Mouse (Mus musculus) forebrain, postnatal 0 days (tissue): ENCODE measurements around the gene Cfl1. TPM values are rescaled to one million over a fixed set of nuclear protein-coding genes. Genes with fewer than 3 reads are reported as not detected.
A peak's percentile ranks its signal among the peaks of the same experiment; 100 is the strongest.

ENCODE experiments used
- ATAC-seq: fragments of 200-750 bp; cut with Nextera tagmentation; 2 replicates; pipeline ENCODE4 v1.8.0; 2017; ENCODE audit warnings: mild to moderate bottlenecking, moderate library complexity
- DNase-seq: peaks from one replicate; pipeline ENCODE4 v3.0.0-alpha.2; 2015
- H3K27ac ChIP-seq: fragments of 300-500 bp; sonication (generic); 2 replicates; pipeline ENCODE4 v1.5.1; 2014; ENCODE audit warnings: low read depth, mild to moderate bottlenecking, antibody characterized with exemption, low read length, moderate library complexity, mixed read lengths
- H3K27me3 ChIP-seq: fragments of 300-500 bp; sonication (generic); 2 replicates; pipeline ENCODE4 v1.6.1; 2014; ENCODE audit warnings: mild to moderate bottlenecking, low read length, mixed read lengths; ENCODE audit not compliant: insufficient read depth
- H3K36me3 ChIP-seq: fragments of 300-500 bp; sonication (generic); 2 replicates; pipeline ENCODE4 v1.6.1; 2014; ENCODE audit warnings: mild to moderate bottlenecking, moderate library complexity; ENCODE audit not compliant: insufficient read depth
- H3K4me1 ChIP-seq: fragments of 300-500 bp; sonication (generic); 2 replicates; pipeline ENCODE4 v1.6.1; 2014; ENCODE audit warnings: antibody characterized with exemption; ENCODE audit not compliant: insufficient read depth
- H3K4me2 ChIP-seq: fragments of 300-500 bp; sonication (generic); 2 replicates; pipeline ENCODE4 v1.6.1; 2014; ENCODE audit warnings: low read depth, mild to moderate bottlenecking, moderate library complexity
- H3K4me3 ChIP-seq: fragments of 300-500 bp; sonication (generic); 2 replicates; pipeline ENCODE4 v1.5.1; 2014; ENCODE audit warnings: low read depth, low read length, mixed read lengths
- H3K9ac ChIP-seq: fragments of 300-500 bp; sonication (generic); 2 replicates; pipeline ENCODE4 v1.6.1; 2014; ENCODE audit warnings: mild to moderate bottlenecking
- H3K9me3 ChIP-seq: fragments of 300-500 bp; sonication (generic); 2 replicates; pipeline ENCODE4 v1.6.1; 2016; ENCODE audit warnings: low read length
- CTCF ChIP-seq: sonication (generic); IDR thresholded peaks from 2 replicates; pipeline ENCODE4 v1.5.1; 2016; ENCODE audit warnings: antibody characterized with exemption, control low read depth, low read depth
- WGBS: fragments of 180-500 bp; shearing (Covaris S2); extraction: QIAGEN DNeasy Blood & Tissue Kit; methylation state at CpG from one replicate; pipeline ENCODE4 v1.1.7; 2014; 5-methylcytosine and 5-hydroxymethylcytosine counted together
- polyA plus RNA-seq: library from polyadenylated mRNA; unstranded; fragments of >200 nt; fragmentation: Nextera tagmentation; extraction: Ambion mirVana; gene quantifications from 2 replicates; pipeline ENCODE4 v1.2.1, GENCODE M21; 2015
- total RNA-seq: library from RNA; depleted of rRNA; stranded (reverse); fragments of >200 nt; gene quantifications from 2 replicates; pipeline ENCODE4 v1.2.3, GENCODE M21; 2014; rRNA removed

The Cfl1 gene
- total RNA-seq = 1,402 and 1,611 TPM in 2 replicates
- polyA plus RNA-seq = 4,218 and 4,770 TPM in 2 replicates

DNA sequence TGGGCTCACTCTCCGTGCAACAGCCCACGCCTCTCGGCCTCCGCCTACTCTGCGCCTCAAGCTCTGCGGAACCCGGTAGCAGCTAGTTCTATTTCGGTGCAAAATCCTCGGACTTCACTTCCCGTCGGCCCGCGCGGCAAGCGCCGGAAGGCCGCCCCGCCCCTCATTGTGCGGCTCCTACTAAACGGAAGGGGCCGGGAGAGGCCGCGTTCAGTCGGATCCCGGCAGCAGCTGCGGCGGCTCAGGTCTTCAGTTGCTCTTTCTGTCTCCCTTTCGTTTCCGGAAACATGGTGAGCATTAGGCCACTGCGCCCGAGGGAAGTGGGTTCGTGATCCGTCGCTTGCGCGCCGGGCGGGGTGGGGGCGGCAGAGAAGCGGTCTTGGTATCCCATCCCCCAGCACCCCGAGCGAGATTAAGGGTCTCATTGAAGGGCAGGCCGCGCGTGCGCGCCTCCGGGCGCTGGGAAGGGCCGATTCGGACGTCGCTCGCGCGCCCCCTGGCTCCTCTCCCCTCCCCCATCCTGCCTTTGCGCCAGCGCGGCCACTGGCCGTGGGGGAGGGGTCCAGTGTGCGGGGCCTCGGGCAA is at the start of gene Cfl1:
Gene Cfl1, plus strand, starts transcription at position 143 of the 585 bp plus-strand sequence.
- H3K9ac ChIP-seq = peak within 1 kb of the TSS; percentile 95
- peaks cover 38% of the 10 kb centered on the region for H3K36me3 ChIP-seq
- 1% methylated on average over 62 of the region's 62 CpGs for WGBS
- H3K9me3 ChIP-seq = no peaks in the 10 kb centered on the region
- peak within 1 kb of the TSS; percentile 76 for H3K4me2 ChIP-seq
- TF ChIP-seq CTCF = no peak; the same call in 1 of the 2 replicates
- peak; percentile 96 for DNase-seq
- peak; percentile 75 for ATAC-seq
- H3K27ac ChIP-seq = peak within 1 kb of the TSS; percentile 99
- H3K27me3 ChIP-seq = no peaks in the 10 kb centered on the region
- peak within 1 kb of the TSS; percentile 56 for H3K4me3 ChIP-seq
- 0 out of 2 replicates have a peak, but pooled peaks cover 6% of the 10 kb centered on the region for H3K4me1 ChIP-seq

DNA sequence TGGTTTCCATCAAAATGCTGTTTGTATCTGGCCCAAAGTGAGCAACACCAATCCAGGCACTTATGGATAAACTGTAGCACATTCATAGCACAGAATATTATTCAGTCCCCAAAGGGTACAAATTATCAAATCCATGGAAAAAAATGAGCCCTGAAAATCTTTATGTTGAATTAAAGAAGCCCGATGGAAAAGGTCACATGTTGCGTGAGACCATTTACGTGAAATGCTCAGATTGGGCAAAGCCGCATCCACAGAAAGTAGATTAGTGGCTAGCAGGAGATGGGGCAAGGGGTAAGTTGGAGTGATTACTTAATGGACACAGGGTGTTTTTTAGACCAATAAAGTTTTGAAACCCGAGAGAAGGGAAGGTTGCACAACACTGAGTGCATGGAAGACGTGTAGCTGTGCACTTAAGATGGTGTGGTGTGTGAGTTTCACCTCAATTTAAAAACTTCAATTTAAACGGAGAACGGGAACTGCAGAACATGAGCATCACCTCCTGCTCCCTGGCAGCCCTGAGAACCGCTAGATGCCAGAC is 45.8 kb upstream of the Cfl1 start:
- WGBS = 76% methylated on average over 9 of the region's 9 CpGs

DNA sequence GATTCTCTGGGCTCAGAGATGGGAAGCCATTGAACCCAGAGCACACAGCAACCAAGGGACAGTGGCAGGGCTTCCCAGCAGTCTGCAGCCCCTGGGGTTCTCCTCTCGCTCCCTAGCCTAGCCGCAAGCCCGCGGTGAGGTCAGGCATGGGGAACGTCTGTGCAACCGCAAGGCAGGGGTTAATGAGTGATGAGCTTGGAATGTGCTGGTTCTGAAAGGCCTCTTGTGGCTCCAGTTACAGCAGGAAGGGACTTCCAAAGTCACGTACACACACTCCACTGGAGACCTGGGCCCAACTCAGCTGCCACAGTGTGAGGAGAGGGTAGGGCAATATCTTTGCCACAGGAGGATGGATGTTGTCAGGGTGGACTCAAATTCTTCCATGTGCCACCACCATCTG is 45.3 kb upstream of the Cfl1 start:
- DNase-seq (no peak), ATAC-seq (no peak)
- no peaks in the 10 kb centered on the region for H3K4me1 ChIP-seq
- H3K36me3 ChIP-seq = no peaks in the 10 kb centered on the region
- no peak for TF ChIP-seq CTCF
- H3K27ac ChIP-seq = no peak overlapping the region
- H3K4me2 ChIP-seq = no peak overlapping the region
- H3K9ac ChIP-seq = no peak overlapping the region
- H3K9me3 ChIP-seq = no peaks in the 10 kb centered on the region
- H3K4me3 ChIP-seq = no peak overlapping the region
- H3K27me3 ChIP-seq = peaks cover 29% of the 10 kb centered on the region
- 41% methylated on average over 7 of the region's 7 CpGs for WGBS

More for the DNA sequence above, 45.8 kb upstream of the Cfl1 start:
- Histone ChIP-seq H3K36me3 (no peaks in the 10 kb centered on the region), H3K4me2 (no peak overlapping the region), H3K4me1 (no peaks in the 10 kb centered on the region), H3K27me3 (peaks cover 27% of the 10 kb centered on the region), H3K27ac (no peak overlapping the region), H3K9ac (no peak overlapping the region), H3K9me3 (no peaks in the 10 kb centered on the region), H3K4me3 (no peak overlapping the region)
- no peak for TF ChIP-seq CTCF
- DNase-seq (no peak), ATAC-seq (no peak)

DNA sequence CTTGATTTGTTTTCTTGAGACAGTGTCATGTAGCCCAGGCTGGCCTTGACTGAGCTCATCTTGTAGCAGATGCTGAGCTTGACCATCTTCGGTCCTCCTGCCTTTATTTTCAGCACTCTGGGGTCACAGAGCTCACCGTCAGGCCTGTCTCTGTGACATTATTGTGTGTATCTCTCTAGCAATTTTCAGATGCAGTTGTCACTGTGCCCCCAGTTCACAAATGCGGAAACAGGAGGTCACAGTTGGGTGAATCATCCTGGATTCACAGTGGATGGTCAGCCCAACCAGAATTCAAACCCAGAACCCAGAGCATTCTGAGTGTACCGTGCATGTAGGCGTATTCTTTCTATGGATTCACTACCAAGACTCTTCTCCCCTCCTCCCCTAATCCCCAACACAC is 44.5 kb upstream of the Cfl1 start:
- ATAC-seq (no peak), DNase-seq (no peak)
- WGBS = 87% methylated on average over 5 of the region's 5 CpGs
- no peak overlapping the region for H3K4me2 ChIP-seq
- TF ChIP-seq CTCF = no peak
- no peak overlapping the region for H3K27ac ChIP-seq
- H3K27me3 ChIP-seq = peaks cover 29% of the 10 kb centered on the region
- H3K4me3 ChIP-seq = no peak overlapping the region
- H3K9ac ChIP-seq = no peak overlapping the region
- no peaks in the 10 kb centered on the region for H3K36me3 ChIP-seq
- no peaks in the 10 kb centered on the region for H3K4me1 ChIP-seq
- H3K9me3 ChIP-seq = no peaks in the 10 kb centered on the region

DNA sequence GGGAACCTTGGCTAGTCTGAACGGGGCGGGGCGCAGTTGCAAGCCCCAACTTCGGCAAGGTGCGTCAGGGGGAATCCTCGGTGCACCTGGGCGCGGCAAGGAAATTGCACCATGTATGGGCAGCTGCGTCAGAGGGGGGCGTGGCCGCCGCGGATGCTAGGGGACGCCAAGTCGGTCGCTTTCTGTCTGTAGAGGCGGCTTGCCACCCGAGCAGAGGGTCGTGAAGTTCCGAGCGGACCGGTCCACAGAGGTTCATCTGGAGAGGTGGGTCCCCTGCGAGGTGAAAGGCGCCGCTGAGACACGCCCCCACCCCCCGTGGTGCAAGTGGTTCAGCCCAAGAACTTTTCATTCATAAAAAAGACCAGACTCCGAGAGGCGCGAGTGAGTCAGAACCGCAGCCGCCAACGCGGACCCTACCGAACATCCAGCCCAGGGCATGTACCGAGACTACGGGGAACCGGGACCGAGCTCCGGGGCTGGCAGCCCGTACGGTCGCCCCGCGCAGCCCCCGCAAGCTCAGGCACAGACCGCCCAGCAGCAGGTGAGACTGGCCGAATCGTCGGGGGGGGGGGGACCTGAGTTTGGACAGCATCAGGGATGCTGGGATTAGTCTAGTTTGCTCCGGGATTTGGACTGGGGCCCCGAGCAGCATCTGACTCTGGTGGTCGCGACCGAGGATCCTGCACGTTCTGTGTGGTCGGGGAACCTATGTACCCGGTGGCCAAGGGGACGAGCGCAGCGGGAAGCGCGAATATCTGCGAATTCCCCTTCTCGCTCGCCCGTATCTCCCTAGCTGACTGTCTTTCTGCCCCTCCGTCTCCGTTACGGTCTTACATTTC is 42.5 kb upstream of the Cfl1 start, which contains the start of gene Fosl1:
Gene Fosl1, plus strand, starts transcription at position 33 of the 839 bp plus-strand sequence.
- ATAC-seq (peak; percentile 77), DNase-seq (peak; percentile 67)
- Histone ChIP-seq H3K4me3 (peak within 1 kb of the TSS; percentile 56), H3K4me1 (no peaks in the 10 kb centered on the region), H3K27ac (no peak within 1 kb of the TSS), H3K36me3 (no peaks in the 10 kb centered on the region), H3K9ac (peak within 1 kb of the TSS; percentile 46), H3K9me3 (no peaks in the 10 kb centered on the region), H3K4me2 (peak within 1 kb of the TSS; percentile 92), H3K27me3 (peaks cover 29% of the 10 kb centered on the region)
- under 1% methylated on average over 70 of the region's 70 CpGs for WGBS
- no peak for TF ChIP-seq CTCF

DNA sequence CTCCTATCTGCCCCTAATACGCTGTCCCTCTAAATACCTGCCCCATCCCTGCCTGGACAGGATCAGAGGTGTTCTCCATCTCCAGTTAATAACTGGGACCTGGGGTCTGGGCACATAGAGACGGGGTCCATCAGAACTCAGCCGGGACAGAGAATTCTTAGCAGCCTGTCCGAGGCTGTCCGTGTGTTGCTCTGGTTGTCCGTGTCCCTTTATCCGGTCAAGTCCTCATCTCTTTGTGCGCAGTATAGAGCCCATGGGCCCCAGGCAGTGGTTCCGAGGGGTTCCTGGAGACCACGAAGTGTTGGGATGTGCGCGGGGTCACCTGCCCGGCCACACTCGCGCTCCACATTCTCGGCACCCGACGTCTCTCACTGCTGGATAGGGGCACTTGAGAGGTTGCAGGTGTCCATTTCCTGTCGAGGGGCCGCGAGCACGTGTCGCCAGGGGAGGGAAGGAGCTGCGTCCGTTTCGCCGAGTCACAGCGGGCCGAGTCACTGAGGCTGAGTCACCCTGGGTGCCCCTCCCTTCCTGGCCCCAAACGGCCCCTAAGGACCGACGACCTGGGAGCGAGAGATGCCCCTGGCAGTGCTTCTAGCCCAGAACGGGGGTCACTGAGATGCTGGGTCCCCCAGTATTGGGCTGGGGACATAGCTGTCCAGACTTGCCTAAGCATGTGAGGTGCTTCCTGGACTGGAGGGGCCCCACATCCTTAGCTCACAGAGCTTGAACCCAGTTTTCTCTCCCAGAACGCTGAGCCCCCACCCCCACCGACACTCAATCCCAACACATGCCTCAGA is 41.7 kb upstream of the Cfl1 start:
- H3K4me3 ChIP-seq = peak overlapping the region; percentile 56
- WGBS = 8% methylated on average over 36 of the region's 36 CpGs
- ATAC-seq (no peak), DNase-seq (no peak)
- H3K4me2 ChIP-seq = peak overlapping the region; percentile 92
- no peaks in the 10 kb centered on the region for H3K36me3 ChIP-seq
- H3K27ac ChIP-seq = no peak overlapping the region
- no peaks in the 10 kb centered on the region for H3K9me3 ChIP-seq
- H3K4me1 ChIP-seq = no peaks in the 10 kb centered on the region
- peaks cover 29% of the 10 kb centered on the region for H3K27me3 ChIP-seq
- 0 out of 2 replicates have a peak overlapping the region, but pooled peaks have one; percentile 46 for H3K9ac ChIP-seq
- TF ChIP-seq CTCF = no peak
